Mouse (Mus musculus): ENCODE measurements around the gene Dgkz.

Dgkz gene

GRCm38 (mm10) chr2:91959544-91960410, 15.9 kb downstream of the Dgkz start:
- DNase-seq: peak; percentile 88 to 93

DNA sequence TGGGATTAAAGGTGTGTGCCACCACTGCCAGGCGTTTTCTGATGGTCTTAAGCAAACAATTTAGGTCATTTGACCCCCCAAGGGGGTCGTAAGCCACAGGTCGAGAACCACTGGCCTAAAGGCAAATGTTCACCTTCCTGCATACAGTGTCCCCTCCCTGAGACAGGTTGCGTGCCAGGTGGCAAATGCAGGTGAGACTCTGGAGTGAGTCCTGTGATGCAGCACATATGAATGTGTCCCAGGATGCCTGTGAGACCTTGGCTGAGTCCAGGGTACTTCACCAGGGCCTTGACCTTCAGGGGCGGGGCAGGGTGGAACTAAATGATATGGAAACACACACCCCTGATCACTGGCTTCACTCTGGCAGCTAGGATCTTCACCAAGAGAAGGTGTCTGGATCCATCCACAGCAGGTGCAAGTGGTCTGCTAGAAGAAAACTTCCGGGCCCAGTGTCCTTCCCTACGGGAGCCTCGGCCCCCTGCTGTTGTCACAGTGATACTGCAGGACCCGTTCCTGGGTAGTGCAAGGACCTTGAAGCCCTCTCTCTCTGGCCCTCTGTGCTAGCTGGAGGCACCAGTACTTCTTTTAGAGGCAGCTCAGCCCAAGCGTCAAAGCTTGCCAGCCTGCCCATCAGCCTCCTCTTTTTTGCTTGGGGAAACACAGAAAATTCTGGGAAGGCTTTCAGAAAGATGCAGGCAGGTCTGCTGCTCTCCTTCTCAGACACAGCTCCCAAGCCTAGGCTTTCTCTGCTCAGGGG, 16.8 kb downstream of the Dgkz start:
- DNase-seq: peak; percentile 68 to 73

- peak in 1 of 2 experiments; percentile 45 for DNase-seq
Measured at GRCm38 (mm10) chr2:91958049-91958448, 17.6 kb downstream of the Dgkz start.

GRCm38 (mm10) chr2:91957096-91957495, 18.6 kb downstream of the Dgkz start:
- peak; percentile 61 to 71 for DNase-seq

- DNase-seq: peak in 1 of 2 experiments; percentile 25
Measured at GRCm38 (mm10) chr2:91955875-91956274, 19.8 kb downstream of the Dgkz start.

DNA sequence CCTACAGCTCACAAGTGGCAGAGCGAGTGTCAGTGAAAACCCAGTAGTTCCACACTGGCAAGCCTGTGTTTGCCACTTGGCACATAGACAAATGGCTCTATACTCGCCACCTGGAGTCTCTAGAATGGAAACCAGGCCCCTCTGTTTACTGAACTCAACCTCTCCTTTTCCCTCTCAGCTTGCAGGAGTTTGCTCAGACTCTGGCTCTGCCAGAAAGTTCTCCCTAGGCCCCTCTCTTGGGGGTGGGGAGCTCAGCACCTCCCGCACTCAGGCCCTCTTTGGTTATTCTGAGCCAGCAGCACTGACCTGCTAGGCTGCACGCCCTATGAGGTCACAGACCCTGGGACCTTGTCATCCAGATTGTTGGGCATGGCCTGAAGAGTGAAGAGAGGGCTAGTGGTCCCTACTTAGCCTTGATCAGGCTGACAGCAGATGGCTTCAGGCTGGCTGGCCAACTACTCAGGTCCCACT, 20.5 kb downstream of the Dgkz start:
- DNase-seq: peak; percentile 65 to 66

DNA sequence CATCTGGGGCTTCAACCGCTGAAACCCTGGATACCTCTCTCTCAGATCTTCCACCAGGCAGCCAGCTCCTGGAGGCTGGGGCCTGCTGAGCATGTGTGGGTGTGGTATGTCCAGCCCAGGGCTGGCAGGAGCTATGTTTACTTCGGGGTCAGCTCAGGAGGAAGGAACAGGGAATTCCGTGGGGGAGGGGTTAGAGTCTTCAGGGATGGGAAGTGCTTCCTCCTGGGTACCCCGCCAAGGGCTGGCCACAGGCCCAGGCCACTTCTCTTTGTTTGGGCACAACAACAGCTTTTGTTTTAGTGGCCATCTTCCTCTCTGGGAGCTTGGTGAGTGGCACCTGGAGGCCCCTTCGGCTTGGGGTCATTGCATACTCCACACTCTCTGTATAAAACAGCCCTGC, 21.8 kb downstream of the Dgkz start:
- DNase-seq: peak; percentile 67 to 77

- DNase-seq: peak; percentile 85 to 86
Measured at GRCm38 (mm10) chr2:91950275-91951085, 25.2 kb downstream of the Dgkz start.

DNA sequence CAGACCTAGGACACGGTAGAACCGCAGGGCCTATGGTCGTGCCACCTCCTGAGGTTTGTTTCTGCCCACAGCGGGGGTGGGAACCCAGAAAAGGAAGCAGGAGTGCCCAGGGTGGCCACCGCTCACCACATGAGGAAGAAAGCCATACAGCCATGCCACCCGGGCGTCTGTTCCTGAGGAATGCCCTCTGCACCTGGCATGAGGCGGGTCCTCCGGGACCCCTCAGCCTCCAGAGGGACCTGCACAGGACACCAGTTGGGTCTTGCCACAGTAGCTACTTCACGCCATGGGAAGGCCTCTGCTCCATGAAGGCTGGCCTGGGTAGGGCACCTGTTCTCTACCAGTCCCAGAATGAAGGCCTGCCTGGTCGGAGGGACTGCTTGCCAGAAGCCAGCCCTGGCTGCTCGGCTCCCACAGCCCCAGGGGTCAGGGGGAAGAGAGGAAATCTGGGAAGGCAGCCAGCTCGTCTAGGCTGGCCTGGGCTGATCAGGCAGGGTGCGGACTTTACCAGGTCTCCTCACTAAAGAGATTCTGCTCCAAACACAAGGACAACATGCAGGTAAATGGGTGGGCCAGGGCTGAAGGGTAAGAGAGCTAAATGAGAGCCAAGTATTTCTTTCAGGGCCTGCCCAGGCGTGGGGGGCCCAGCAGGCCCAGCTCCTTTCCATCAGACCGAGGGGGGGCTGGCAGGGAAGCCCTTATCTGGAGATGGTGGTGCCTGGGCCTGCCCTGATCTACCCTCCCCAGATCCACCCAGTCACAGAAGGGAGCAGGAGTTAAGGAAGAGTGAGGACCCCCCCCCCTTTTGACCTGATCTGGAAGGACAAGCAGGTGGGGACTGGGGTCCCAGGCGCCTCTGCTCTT, 26.0 kb downstream of the Dgkz start:
- peak; percentile 86 to 88 for DNase-seq

- peak; percentile 63 to 74 for DNase-seq
Measured at GRCm38 (mm10) chr2:91948792-91949241, 26.8 kb downstream of the Dgkz start.

DNA sequence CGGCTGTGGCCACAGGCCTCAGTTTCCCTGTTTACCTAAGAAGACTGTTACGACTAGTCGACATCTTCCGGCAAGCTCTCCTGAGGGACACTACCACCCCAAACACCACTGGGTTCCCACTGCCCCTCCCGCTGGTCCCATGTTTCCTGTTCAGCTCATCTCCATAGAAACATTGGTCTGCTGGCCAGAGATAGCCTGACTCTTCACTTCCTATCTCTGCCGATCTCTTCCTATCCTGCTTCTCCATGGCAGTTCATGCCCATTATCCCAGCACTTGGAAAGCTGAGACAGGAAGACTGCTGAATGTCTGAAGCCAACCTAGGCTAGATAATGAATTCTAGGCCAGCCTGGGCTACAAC, 27.5 kb downstream of the Dgkz start:
- DNase-seq: no peak

DNA sequence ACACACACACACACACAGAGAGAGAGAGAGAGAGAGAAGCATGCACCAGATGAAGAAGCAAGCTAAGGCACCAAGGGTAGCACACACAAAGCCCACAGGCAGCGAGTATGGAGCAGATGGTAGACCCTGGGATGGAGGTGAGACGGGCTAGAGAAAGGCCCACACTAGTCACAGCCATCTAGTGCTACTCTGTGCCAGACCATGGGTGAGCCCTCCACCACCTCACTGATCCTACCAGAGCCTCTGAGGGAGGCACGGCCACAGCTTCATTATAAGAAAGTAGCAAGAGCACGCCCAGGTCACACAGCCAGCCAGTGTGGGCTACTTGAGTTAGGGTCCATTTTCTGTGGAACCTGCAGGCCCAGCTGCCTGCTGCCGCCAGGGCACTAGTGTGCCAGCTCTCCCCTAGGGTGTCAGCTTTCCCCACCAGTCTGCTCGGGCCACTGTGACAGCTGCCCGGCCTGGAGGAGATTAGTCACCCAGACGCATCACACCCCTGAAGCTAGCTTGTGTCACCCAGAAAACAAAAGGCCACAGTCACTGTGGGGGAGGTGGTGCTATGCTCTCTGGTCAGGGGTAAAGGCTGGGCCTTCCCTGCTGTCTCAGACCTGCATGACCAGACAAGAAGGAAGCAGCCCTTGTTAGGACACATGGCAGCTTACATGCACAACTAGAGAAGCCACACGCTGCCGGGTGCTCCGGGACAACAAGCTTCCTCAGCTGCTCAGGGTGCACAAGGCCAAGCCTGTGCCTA, 28.1 kb downstream of the Dgkz start:
- DNase-seq: peak; percentile 68 to 71

GRCm38 (mm10) chr2:91946836-91947235, 28.8 kb downstream of the Dgkz start:
- peak; percentile 68 to 74 for DNase-seq

- no peak for DNase-seq
Measured at GRCm38 (mm10) chr2:91945483-91945882, 30.2 kb downstream of the Dgkz start, which contains the start of gene Gm9821. TSS of gene Gm9821 (plus strand) at chr2:91945703.

DNA sequence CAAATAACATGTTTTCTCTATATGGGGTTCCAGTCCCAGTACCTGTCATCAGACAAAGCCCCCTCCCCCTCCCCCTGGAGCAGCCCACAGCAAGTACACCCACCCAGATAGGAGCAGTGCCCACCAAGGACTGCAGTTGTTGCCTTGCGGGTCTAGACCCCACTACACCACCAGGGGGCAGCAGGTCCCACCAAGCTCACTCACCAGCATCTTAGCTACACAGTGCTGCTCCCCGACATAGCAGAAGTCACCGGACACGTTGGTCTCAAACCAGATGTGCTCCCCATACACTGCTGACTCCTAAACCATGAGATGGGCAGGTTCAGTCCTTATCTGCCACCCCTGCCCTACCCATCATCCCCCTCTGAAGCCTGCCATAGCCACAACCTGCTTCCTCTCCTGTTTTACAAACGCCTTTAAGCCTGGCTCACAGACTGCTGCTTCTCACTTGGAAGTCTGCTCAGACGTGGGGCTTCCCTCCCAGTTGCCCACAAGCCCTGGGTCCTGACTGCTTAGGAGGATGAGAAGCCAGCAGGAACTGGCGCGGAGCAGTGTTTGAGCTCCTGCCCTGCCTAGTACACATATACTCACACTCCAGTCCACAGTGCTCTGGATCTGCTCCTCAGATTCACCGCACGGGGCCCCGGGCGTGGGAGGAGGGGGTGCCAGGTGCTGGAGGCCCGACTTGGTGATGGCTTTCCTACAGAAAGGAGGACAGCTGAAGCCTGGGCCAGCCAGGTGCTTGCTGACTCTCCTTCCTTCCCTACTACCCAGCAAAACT, 31.3 kb downstream of the Dgkz start:
- DNase-seq: peak; percentile 89 to 90

- peak; percentile 28 to 55 for DNase-seq
Measured at GRCm38 (mm10) chr2:91942356-91942755, 33.3 kb downstream of the Dgkz start.

GRCm38 (mm10) chr2:91939303-91939935, 36.2 kb downstream of the Dgkz start:
- peak; percentile 24 to 34 for DNase-seq

- DNase-seq: peak in 1 of 2 experiments; percentile 44
Measured at GRCm38 (mm10) chr2:91936154-91936553, 39.5 kb downstream of the Dgkz start.

GRCm38 (mm10) chr2:91934826-91935525, 40.7 kb downstream of the Dgkz start:
- DNase-seq: peak; percentile 75 to 76
